Mouse (Mus musculus) small intestine, adult 2 months (tissue): ENCODE results near the gene Tut7.
A peak's percentile ranks its signal among the peaks of the same experiment; 100 is the strongest.

Experiments used
- CTCF ChIP-seq: fragments of 200-500 bp; IDR thresholded peaks from 2 replicates; pipeline ENCODE4 v1.5.1; 2012; ENCODE audit warnings: low read depth, mild to moderate bottlenecking, control low read depth, inconsistent platforms, low read length, moderate library complexity, mixed read lengths; ENCODE audit not compliant: insufficient replicate concordance, insufficient read length; ENCODE audit errors: extremely low read depth
- POLR2A ChIP-seq: fragments of 200-500 bp; IDR thresholded peaks from 2 replicates; pipeline ENCODE4 v1.6.1; 2012; ENCODE audit warnings: low read depth, mild to moderate bottlenecking, control low read depth, inconsistent platforms, low read length, moderate library complexity

DNA sequence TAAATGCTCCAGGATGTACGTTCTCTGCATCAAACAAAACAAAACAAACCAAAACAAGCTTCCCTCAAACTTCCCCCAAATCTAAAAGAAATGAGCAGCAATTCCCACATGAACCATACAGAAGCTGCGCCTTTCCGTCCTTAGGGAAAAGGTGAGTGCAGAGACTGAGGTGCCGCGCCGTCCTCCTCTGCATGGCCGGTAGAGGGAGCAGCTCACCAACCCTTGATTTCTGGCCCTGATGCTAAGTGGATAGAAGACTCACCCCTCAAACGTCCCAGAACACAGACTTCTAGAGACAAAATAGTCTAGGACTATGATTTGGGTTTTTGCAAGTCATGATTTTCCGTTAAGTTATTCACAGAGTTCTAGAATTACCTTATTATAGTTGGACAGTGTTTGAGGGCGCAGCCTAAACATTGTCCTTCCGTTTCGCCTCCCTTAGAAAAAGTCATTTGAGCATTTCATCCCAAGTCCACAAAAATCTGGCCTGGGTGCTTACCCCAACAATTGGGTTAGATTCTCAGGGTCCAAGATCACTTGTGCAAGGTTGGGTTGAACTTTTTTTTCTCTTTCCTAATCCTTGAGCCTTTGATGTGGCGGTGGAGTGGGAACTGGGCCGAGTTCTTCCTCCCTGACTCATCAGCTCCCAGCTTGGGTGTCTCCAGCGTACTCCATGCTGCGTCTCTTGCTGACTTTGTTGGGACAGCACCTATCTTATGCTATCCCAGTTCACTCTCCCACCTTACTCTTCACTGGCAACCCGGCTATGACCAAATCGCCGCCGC lies 33.5 kb upstream of the Tut7 start:
- TF ChIP-seq POLR2A, result no peak
- TF ChIP-seq CTCF, result peak; percentile 82
